Mouse (Mus musculus): ENCODE data around the gene Oaz1. TPM values are rescaled to one million over a fixed set of nuclear protein-coding genes. Genes with fewer than 3 reads are reported as not detected.

Gene Oaz1
- 1,342 and 1,429 TPM in 2 replicates for polyA plus RNA-seq (2016; fragmentation: Nextera tagmentation; extraction: Ambion mirVana)

- ATAC-seq (ENCODE audit: low FRiP score, low read depth), result peak; percentile 97
- Histone ChIP-seq H3K36me3 (peaks cover 22% of the 10 kb centered on the region), H3K9ac (peak within 1 kb of the TSS; percentile 92), H3K9me3 (no peaks in the 10 kb centered on the region), H3K27ac (peak within 1 kb of the TSS; percentile 70), H3K4me1 (peaks cover 35% of the 10 kb centered on the region), H3K27me3 (replicated peaks) (no peaks in the 10 kb centered on the region), H3K4me2 (replicated peaks) (peak within 1 kb of the TSS; percentile 99), H3K4me3 (peak within 1 kb of the TSS; percentile 87)
- WGBS, result under 1% methylated on average over 80 of the region's 82 CpGs
Observed at GRCm38 (mm10) chr10:80826151-80827062, at the start of gene Oaz1. Gene Oaz1, plus strand, starts transcription at chr10:80826656.

DNA sequence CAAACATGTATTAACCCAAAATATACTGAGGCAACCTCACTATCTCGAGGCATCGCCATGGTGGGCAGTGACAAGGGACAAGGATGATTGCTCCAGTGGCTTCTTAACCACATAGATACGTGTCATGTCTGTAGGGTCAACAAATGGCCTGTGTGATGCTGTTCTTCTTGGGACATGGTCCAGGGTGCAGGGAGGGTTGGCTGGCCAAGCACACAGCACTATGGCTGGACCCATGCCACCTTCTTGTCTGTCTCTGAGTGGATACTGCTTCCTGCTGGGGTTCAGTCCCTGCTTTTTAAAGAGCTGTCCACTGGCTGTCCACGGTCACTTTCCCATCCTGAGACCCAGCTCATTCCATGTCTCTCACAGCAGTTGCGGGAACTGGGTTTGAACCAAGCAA is 49.3 kb upstream of the Oaz1 start:
- H3K9ac ChIP-seq, result no peak overlapping the region
- peaks cover 100% of the 10 kb centered on the region for H3K36me3 ChIP-seq
- no peaks in the 10 kb centered on the region for H3K27me3 ChIP-seq (replicated peaks)
- H3K4me2 ChIP-seq (replicated peaks), result no peak overlapping the region
- no peak overlapping the region for H3K4me3 ChIP-seq
- H3K9me3 ChIP-seq, result no peaks in the 10 kb centered on the region
- WGBS, result 94% methylated on average over 5 of the region's 5 CpGs
- ATAC-seq (ENCODE audit: low FRiP score, low read depth), result no peak
- H3K4me1 ChIP-seq, result no peaks in the 10 kb centered on the region
- no peak overlapping the region for H3K27ac ChIP-seq

- peaks cover 100% of the 10 kb centered on the region for H3K36me3 ChIP-seq
- no peaks in the 10 kb centered on the region for H3K4me1 ChIP-seq
- no peak overlapping the region for H3K9ac ChIP-seq
- H3K27me3 ChIP-seq (replicated peaks), result no peaks in the 10 kb centered on the region
- no peaks in the 10 kb centered on the region for H3K9me3 ChIP-seq
- ATAC-seq (ENCODE audit: low FRiP score, low read depth), result no peak
- no peak overlapping the region for H3K27ac ChIP-seq
- no peak overlapping the region for H3K4me2 ChIP-seq (replicated peaks)
- H3K4me3 ChIP-seq, result no peak overlapping the region
Observed at GRCm38 (mm10) chr10:80779565-80779964, 46.9 kb upstream of the Oaz1 start.

GRCm38 (mm10) chr10:80784302-80784701 is 42.2 kb upstream of the Oaz1 start:
- ATAC-seq (ENCODE audit: low FRiP score, low read depth), result no peak
- 97% methylated on average over 2 of the region's 2 CpGs for WGBS
- H3K27me3 ChIP-seq (replicated peaks), result no peaks in the 10 kb centered on the region
- H3K4me2 ChIP-seq (replicated peaks), result no peak overlapping the region
- H3K4me3 ChIP-seq, result no peak overlapping the region
- H3K9me3 ChIP-seq, result no peaks in the 10 kb centered on the region
- H3K4me1 ChIP-seq, result no peaks in the 10 kb centered on the region
- peaks cover 100% of the 10 kb centered on the region for H3K36me3 ChIP-seq
- no peak overlapping the region for H3K9ac ChIP-seq
- H3K27ac ChIP-seq, result no peak overlapping the region

DNA sequence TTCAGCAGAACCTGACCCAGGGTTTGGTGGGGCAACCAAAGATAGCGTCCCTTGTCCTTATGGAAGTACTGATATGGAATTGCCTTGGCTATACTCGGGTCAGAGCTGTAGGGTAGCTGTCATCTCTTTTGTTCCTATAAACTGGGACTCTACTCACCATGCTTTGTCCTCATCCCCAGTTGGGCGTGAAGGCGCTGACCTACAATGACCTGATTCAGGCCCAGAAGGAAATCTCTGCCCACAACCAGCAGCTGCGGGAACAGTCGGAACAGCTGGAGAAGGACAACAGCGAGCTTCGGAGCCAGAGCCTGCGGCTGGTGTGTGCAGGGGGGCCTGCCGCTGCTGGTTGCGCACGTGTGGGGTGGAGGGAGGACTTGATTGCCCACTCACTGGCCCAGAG is 41.6 kb upstream of the Oaz1 start:
- no peaks in the 10 kb centered on the region for H3K9me3 ChIP-seq
- no peak overlapping the region for H3K27ac ChIP-seq
- H3K9ac ChIP-seq, result no peak overlapping the region
- H3K4me3 ChIP-seq, result no peak overlapping the region
- peaks cover 98% of the 10 kb centered on the region for H3K36me3 ChIP-seq
- no peak overlapping the region for H3K4me2 ChIP-seq (replicated peaks)
- H3K27me3 ChIP-seq (replicated peaks), result no peaks in the 10 kb centered on the region
- no peak for ATAC-seq (ENCODE audit: low FRiP score, low read depth)
- WGBS, result 80% methylated on average over 12 of the region's 12 CpGs
- H3K4me1 ChIP-seq, result no peaks in the 10 kb centered on the region

- no peaks in the 10 kb centered on the region for H3K9me3 ChIP-seq
- no peak overlapping the region for H3K9ac ChIP-seq
- H3K4me3 ChIP-seq, result no peak overlapping the region
- no peak overlapping the region for H3K4me2 ChIP-seq (replicated peaks)
- no peak overlapping the region for H3K27ac ChIP-seq
- H3K36me3 ChIP-seq, result peaks cover 98% of the 10 kb centered on the region
- H3K4me1 ChIP-seq, result no peaks in the 10 kb centered on the region
- WGBS, result 94% methylated on average over 11 of the region's 11 CpGs
- H3K27me3 ChIP-seq (replicated peaks), result no peaks in the 10 kb centered on the region
- ATAC-seq (ENCODE audit: low FRiP score, low read depth), result no peak
Observed at GRCm38 (mm10) chr10:80785963-80786362, 40.5 kb upstream of the Oaz1 start.

GRCm38 (mm10) chr10:80787517-80787916 is 38.9 kb upstream of the Oaz1 start:
- H3K9ac ChIP-seq, result no peak overlapping the region
- no peak overlapping the region for H3K27ac ChIP-seq
- H3K36me3 ChIP-seq, result peaks cover 98% of the 10 kb centered on the region
- H3K4me2 ChIP-seq (replicated peaks), result no peak overlapping the region
- no peak for ATAC-seq (ENCODE audit: low FRiP score, low read depth)
- no peak overlapping the region for H3K4me3 ChIP-seq
- H3K27me3 ChIP-seq (replicated peaks), result no peaks in the 10 kb centered on the region
- WGBS, result 86% methylated on average over 2 of the region's 2 CpGs
- H3K4me1 ChIP-seq, result no peaks in the 10 kb centered on the region
- H3K9me3 ChIP-seq, result no peaks in the 10 kb centered on the region

GRCm38 (mm10) chr10:80790761-80791404 is 35.6 kb upstream of the Oaz1 start:
- Histone ChIP-seq H3K4me2 (replicated peaks) (no peak overlapping the region), H3K27me3 (replicated peaks) (no peaks in the 10 kb centered on the region), H3K9me3 (no peaks in the 10 kb centered on the region), H3K4me3 (no peak overlapping the region), H3K27ac (no peak overlapping the region), H3K9ac (0 out of 2 replicates have a peak overlapping the region, but pooled peaks have one; percentile 3), H3K4me1 (peaks cover 3% of the 10 kb centered on the region), H3K36me3 (peaks cover 97% of the 10 kb centered on the region)
- ATAC-seq (ENCODE audit: low FRiP score, low read depth), result no peak
- 91% methylated on average over 19 of the region's 19 CpGs for WGBS

DNA sequence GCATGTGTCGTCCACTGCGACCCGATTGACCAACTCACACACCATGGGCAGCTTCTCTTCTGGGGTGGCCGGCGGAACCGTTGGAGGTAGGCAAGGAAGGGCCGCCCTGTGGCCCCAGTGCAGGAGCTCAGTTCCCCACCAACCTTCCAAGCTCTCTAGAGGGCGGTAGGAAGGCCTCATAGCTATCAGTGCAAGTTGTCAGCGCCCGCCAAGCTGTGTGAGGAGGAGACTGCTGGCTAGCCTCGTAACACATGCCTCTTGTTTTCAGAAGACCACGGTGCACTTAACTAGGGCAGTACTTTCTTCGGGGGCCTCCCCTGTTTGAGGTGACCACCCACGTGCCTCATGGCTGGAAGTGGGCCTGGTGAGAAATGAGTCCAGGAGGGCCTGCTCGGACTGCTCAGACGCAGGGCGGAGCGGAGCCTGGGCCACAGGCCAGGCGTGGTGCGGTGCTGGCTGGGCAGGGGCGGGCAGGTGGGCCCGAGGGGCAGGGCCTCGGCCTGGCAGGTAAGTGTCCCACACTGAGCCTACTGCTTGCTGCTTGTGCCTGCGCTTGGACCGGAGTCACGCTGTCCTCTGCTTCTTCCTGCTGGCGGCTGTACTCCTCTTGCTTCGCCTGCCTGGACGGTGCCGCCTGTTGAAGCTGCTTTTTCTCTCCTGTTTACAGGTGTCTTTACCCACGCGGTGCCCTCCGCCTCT is 34.8 kb upstream of the Oaz1 start:
- Histone ChIP-seq H3K9me3 (no peaks in the 10 kb centered on the region), H3K4me1 (peaks cover 10% of the 10 kb centered on the region), H3K27me3 (replicated peaks) (no peaks in the 10 kb centered on the region), H3K4me2 (replicated peaks) (no peak overlapping the region), H3K9ac (0 out of 2 replicates have a peak overlapping the region, but pooled peaks have one; percentile 3), H3K27ac (no peak overlapping the region), H3K36me3 (peaks cover 96% of the 10 kb centered on the region), H3K4me3 (no peak overlapping the region)
- ATAC-seq (ENCODE audit: low FRiP score, low read depth), result no peak
- WGBS, result 87% methylated on average over 33 of the region's 33 CpGs

DNA sequence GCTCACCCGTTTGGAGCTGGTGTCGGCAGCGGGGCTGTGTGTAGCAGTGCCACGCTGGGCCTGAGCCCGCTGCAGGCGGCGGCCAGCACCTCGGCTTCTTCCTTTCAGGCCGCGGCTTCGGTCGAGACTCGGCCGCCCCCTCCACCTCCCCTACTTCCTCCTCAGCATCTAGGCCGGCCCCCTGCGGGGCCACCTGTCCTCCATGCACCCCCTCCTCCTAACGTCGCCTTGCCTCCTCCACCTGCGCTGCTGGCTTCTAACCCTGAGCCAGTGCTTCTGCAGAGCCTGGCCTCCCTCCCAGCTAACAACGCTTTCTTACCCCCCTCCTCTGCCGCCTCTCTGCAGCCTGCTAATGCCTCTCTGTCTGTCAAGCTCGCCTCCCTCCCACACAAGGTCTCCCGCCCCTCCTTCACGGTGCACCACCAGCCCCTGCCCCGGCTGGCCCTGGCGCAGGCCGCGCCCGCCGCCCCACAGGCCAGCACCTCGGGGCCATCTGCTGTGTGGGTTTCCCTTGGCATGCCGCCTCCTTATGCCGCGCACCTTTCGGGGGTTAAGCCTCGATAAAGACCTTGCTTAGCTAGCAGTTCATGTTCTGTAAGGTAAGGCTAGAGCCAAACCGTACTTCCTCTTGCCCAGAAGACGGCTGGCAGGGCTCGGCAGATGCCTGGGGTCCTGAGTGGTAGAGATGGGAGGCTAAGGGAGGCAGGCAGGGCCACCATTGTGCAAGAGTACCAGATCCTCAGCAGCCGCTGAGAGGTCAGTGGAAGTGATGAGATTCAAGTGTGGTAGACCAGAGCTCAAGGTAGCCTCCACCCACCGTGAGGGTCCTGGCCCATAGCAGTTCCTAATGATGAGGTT is 34.1 kb upstream of the Oaz1 start:
- Histone ChIP-seq H3K9ac (no peak overlapping the region), H3K27ac (no peak overlapping the region), H3K4me3 (no peak overlapping the region), H3K9me3 (no peaks in the 10 kb centered on the region), H3K4me1 (peaks cover 18% of the 10 kb centered on the region), H3K27me3 (replicated peaks) (no peaks in the 10 kb centered on the region), H3K4me2 (replicated peaks) (no peak overlapping the region), H3K36me3 (peaks cover 89% of the 10 kb centered on the region)
- ATAC-seq (ENCODE audit: low FRiP score, low read depth), result no peak
- WGBS, result 80% methylated on average over 41 of the region's 41 CpGs

GRCm38 (mm10) chr10:80793033-80793784 is 33.2 kb upstream of the Oaz1 start:
- Histone ChIP-seq H3K36me3 (peaks cover 81% of the 10 kb centered on the region), H3K4me1 (peaks cover 20% of the 10 kb centered on the region), H3K4me3 (no peak overlapping the region)

More at GRCm38 (mm10) chr10:80793033-80793784, 33.2 kb upstream of the Oaz1 start:
- Histone ChIP-seq H3K27ac (no peak overlapping the region), H3K9me3 (no peaks in the 10 kb centered on the region), H3K27me3 (replicated peaks) (no peaks in the 10 kb centered on the region), H3K4me2 (replicated peaks) (no peak overlapping the region), H3K9ac (no peak overlapping the region)
- no peak for ATAC-seq (ENCODE audit: low FRiP score, low read depth)
- 94% methylated on average over 13 of the region's 13 CpGs for WGBS
